Mouse (Mus musculus) bone marrow, adult 2 months (tissue): ENCODE results near the gene Tufm.

Source experiments
- CTCF ChIP-seq: fragments of 200-500 bp; IDR thresholded peaks from 2 replicates; pipeline ENCODE4 v1.5.1; 2011; ENCODE audit warnings: low read length, control low read depth; ENCODE audit not compliant: control insufficient read depth, insufficient read depth
- POLR2A ChIP-seq: fragments of 200-500 bp; IDR thresholded peaks from 2 replicates; pipeline ENCODE4 v1.6.1; 2011; ENCODE audit warnings: low read depth, mild to moderate bottlenecking, control low read depth, low read length, borderline replicate concordance; ENCODE audit not compliant: control insufficient read depth

DNA sequence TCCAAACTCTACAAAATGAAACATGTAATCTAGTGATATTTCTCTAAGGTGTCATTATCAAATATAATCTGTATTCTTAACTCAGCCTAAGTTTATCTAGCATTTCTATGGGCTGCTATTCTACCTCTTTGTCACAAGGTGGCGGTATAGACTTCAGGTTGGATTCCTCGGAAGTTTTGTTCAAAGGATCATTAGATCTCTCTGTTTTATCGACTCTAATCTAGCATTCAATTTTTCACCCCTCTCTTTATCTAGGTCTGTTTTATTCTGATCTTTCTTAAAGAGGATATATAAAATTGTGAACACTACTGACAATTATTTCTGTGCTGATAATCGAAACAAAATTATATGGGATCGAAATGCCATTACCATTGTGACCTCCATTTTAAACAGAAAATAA, 5.5 kb upstream of the Tufm start:
- TF ChIP-seq CTCF, result no peak
- TF ChIP-seq POLR2A, result no peak
